Mouse (Mus musculus): Measurements from ENCODE around the gene Vax1.

- TF ChIP-seq CTCF (IDR thresholded peaks at IDR 0.05; ENCODE audit: insufficient read depth, low read length) (no peak), POLR2A (IDR thresholded peaks at IDR 0.05; ENCODE audit: borderline replicate concordance, extremely low read depth, low read depth, low read length) (no peak)
Measured at GRCm38 (mm10) chr19:59184000-59184399, 14.1 kb upstream of the Vax1 start.

Measured in lung, adult 2 months (tissue).